Mouse (Mus musculus) C2C12 (cell line): ENCODE data around the gene Trex1. TPM values are rescaled to one million over a fixed set of nuclear protein-coding genes. Genes with fewer than 3 reads are reported as not detected.

Source experiments
- H3K27me3 ChIP-seq: one replicate; pipeline ENCODE4 v1.6.1; 2011; ENCODE audit not compliant: control insufficient read depth, insufficient read depth, insufficient read length
- H3K36me3 ChIP-seq: one replicate; pipeline ENCODE4 v1.6.1; 2011; ENCODE audit not compliant: control insufficient read depth, insufficient read depth
- H3K4me3 ChIP-seq: one replicate; pipeline ENCODE4 v1.5.1; 2011; ENCODE audit warnings: mild to moderate bottlenecking, control low read depth; ENCODE audit not compliant: poor library complexity, insufficient read depth, severe bottlenecking
- H3K79me2 ChIP-seq: one replicate; pipeline ENCODE4 v1.6.1; 2011; ENCODE audit not compliant: control insufficient read depth, insufficient read depth
- H3K79me3 ChIP-seq: one replicate; pipeline ENCODE4 v1.6.1; 2011; ENCODE audit warnings: low read depth, control low read depth
- H3ac ChIP-seq: one replicate; pipeline ENCODE3; 2011; ENCODE audit warnings: low read depth; ENCODE audit not compliant: control insufficient read depth, insufficient read length
- CEBPB ChIP-seq: IDR thresholded peaks from one replicate; pipeline ENCODE4 v1.6.1; 2011; ENCODE audit warnings: low read depth, mild to moderate bottlenecking, control low read depth, moderate library complexity
- CTCF ChIP-seq: IDR thresholded peaks from one replicate; pipeline ENCODE4 v1.5.1; 2011; ENCODE audit not compliant: control insufficient read depth, insufficient read depth, insufficient read length
- FOSL1 ChIP-seq: IDR thresholded peaks from one replicate; pipeline ENCODE4 v1.8.0; 2011; ENCODE audit warnings: mild to moderate bottlenecking, low read length; ENCODE audit not compliant: poor library complexity, insufficient read depth, severe bottlenecking
- MAX ChIP-seq: IDR thresholded peaks from one replicate; pipeline ENCODE4 v1.6.1; 2011; ENCODE audit warnings: mild to moderate bottlenecking, control low read depth
- MYOD1 ChIP-seq: IDR thresholded peaks from one replicate; pipeline ENCODE4 v1.6.1; 2011; ENCODE audit warnings: low read depth; ENCODE audit not compliant: control insufficient read depth, insufficient read length
- MYOG ChIP-seq: IDR thresholded peaks from one replicate; pipeline ENCODE4 v1.6.1; 2011; ENCODE audit not compliant: control insufficient read depth, insufficient read length; ENCODE audit errors: extremely low read depth
- USF1 ChIP-seq: IDR thresholded peaks from one replicate; pipeline ENCODE4 v1.6.1; 2011; ENCODE audit warnings: low read depth, mild to moderate bottlenecking, control low read depth, moderate library complexity
- polyA plus RNA-seq: library from polyadenylated mRNA; unstranded; fragments of >200 nt; fragmentation: generic; extraction: Trizol; gene quantifications from one replicate; pipeline ENCODE4 v1.2.1, GENCODE M21; 2012; ENCODE audit warnings: missing spikeins

Gene Trex1
- polyA plus RNA-seq, 1 experiment = 12.7 TPM

DNA sequence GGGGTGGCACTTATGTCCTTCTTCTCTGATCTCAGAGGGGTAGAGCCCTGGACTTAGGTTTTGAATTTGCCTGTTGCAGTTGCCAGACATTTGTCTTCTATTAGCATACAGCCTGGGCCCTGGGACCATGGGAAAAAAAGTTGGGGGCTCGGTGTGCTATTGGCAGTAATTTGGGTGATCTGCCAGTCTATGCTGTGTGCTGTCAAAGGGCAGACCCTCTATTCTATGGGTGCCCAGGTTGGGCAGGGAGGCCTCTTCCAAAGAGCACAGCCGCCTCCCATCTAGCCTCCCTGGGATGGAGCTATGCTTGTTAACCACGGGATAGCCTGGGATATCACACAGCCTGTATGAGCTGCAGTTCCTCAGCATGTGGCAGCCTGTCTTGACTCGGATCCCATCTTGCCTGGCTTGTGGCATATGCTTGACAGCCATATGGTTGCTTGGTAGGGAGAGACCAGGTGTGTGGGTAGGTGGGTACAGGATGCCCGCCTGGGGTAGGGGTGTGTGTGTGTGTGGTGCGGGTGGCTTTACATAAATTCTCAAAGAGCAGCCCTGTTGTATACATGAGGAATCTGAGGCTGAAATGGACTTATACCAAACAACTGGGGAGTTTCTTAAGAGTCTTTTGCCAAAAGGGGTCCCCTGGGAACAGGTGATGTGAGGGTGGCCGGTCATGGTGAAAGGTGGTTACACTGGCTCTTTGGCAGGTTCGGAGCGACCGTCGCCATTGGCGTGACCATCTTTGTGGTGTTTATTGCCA is 4.1 kb downstream of the Trex1 start:
- H3K4me3 ChIP-seq = no peak overlapping the region
- H3K36me3 ChIP-seq = peaks cover 18% of the 10 kb centered on the region

GRCm38 (mm10) chr9:109054712-109055111 is 4.8 kb downstream of the Trex1 start:
- Histone ChIP-seq H3K4me3 (no peak overlapping the region), H3ac (no peak overlapping the region), H3K36me3 (peaks cover 18% of the 10 kb centered on the region), H3K79me3 (no peaks in the 10 kb centered on the region), H3K79me2 (peaks cover 7% of the 10 kb centered on the region), H3K27me3 (no peaks in the 10 kb centered on the region)
- TF ChIP-seq MYOD1 (no peak), USF1 (no peak), MAX (no peak), FOSL1 (no peak), CTCF (no peak), MYOG (no peak), CEBPB (no peak)

More for the DNA sequence above, 4.1 kb downstream of the Trex1 start:
- TF ChIP-seq CTCF = no peak
- TF ChIP-seq MYOD1 = no peak
- no peak for TF ChIP-seq MAX
- TF ChIP-seq CEBPB = no peak
- TF ChIP-seq MYOG = no peak
- TF ChIP-seq FOSL1 = no peak
- TF ChIP-seq USF1 = no peak
- Histone ChIP-seq H3K79me2 (peaks cover 7% of the 10 kb centered on the region), H3K79me3 (no peaks in the 10 kb centered on the region), H3ac (no peak overlapping the region), H3K27me3 (no peaks in the 10 kb centered on the region)

- Histone ChIP-seq H3K27me3 (no peaks in the 10 kb centered on the region), H3K36me3 (peaks cover 20% of the 10 kb centered on the region), H3ac (no peak overlapping the region)
Observed at GRCm38 (mm10) chr9:109053851-109054250, 5.7 kb downstream of the Trex1 start.

GRCm38 (mm10) chr9:109053366-109053765 is 6.2 kb downstream of the Trex1 start:
- Histone ChIP-seq H3ac (no peak overlapping the region), H3K79me3 (no peaks in the 10 kb centered on the region), H3K27me3 (no peaks in the 10 kb centered on the region), H3K4me3 (no peak overlapping the region), H3K79me2 (peaks cover 7% of the 10 kb centered on the region), H3K36me3 (peaks cover 24% of the 10 kb centered on the region)
- TF ChIP-seq MYOG (no peak), MYOD1 (no peak), USF1 (no peak), MAX (no peak), FOSL1 (no peak), CEBPB (no peak), CTCF (no peak)

More at GRCm38 (mm10) chr9:109053851-109054250, 5.7 kb downstream of the Trex1 start:
- peaks cover 7% of the 10 kb centered on the region for H3K79me2 ChIP-seq
- no peaks in the 10 kb centered on the region for H3K79me3 ChIP-seq
- no peak overlapping the region for H3K4me3 ChIP-seq
- TF ChIP-seq CTCF (no peak), MYOD1 (no peak), MAX (no peak), FOSL1 (no peak), CEBPB (no peak), MYOG (no peak), USF1 (no peak)

GRCm38 (mm10) chr9:109052490-109053260 is 6.9 kb downstream of the Trex1 start:
- peaks cover 7% of the 10 kb centered on the region for H3K79me2 ChIP-seq
- TF ChIP-seq FOSL1 (no peak), MYOG (no peak), MYOD1 (no peak), USF1 (no peak), CEBPB (no peak), MAX (no peak), CTCF (no peak)
- H3K4me3 ChIP-seq = no peak overlapping the region
- peaks cover 19% of the 10 kb centered on the region for H3K36me3 ChIP-seq
- H3K27me3 ChIP-seq = no peaks in the 10 kb centered on the region
- H3K79me3 ChIP-seq = no peaks in the 10 kb centered on the region
- H3ac ChIP-seq = no peak overlapping the region
